Mouse (Mus musculus) T-cell, adult 2 months (primary cell): ENCODE data around the gene Serpinb8.

Experiments used
- DNase-seq: peaks from one replicate; pipeline ENCODE4 v3.0.0; 2022; ENCODE audit warnings: low spot score

Gene Serpinb8

GRCm38 (mm10) chr1:107645086-107645485, 55.3 kb downstream of the Serpinb8 start:
- DNase-seq, result no peak

DNA sequence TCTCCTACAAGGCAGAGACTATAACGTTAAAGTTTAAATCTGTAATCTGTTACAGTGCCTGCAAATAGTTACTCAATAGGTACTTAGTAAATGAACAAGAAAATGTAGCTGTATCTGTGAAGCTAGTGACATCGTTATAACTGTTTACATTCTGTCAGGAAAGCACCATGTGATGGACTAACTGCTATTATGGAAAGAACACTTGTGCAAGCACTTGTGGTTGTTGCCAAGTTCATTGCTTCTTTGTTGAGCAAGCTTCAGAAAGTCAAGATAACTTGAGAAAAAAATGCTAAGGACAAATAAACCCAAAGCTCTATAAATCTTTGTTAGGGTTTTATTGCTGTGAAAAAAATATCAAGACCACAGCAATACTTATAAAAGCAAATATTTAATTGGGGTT, 67.9 kb downstream of the Serpinb8 start:
- DNase-seq, result no peak
